Mouse (Mus musculus) gastrocnemius, postnatal 36 days (tissue): ENCODE measurements around the gene Stk25. TPM values are rescaled to one million over a fixed set of nuclear protein-coding genes. Genes with fewer than 3 reads are reported as not detected.
"Not testable (repeated sequence)": the region's sequence is repeated elsewhere in the genome, so short reads cannot be mapped to it uniquely, and the experiment has no call there.

Source experiments
- DNase-seq, 2 experiments: peaks; one replicate each; pipeline ENCODE4 v3.0.0; 2022
- intact Hi-C: fragments of 180-260 bp; cut with DNase I; formaldehyde crosslinking; loops from one replicate; pipeline ENCODE4 v1.15.1; 2025
- long read RNA-seq, 2 experiments: library from polyadenylated mRNA; stranded (forward); transcript quantifications; one replicate each; pipeline ENCODE4 v2.0.0; 2021
- total RNA-seq, 2 experiments: library from RNA; stranded (reverse); gene quantifications; 2 replicates each; pipeline ENCODE4 v1.2.3; 2021

Gene Stk25
- total RNA-seq = 10 to 100 TPM; 81.8 to 87.7 TPM
- long read RNA-seq, experiment 1, full-length matches to known transcripts = 51 of 64 reads
- long read RNA-seq, experiment 1, partial matches to known transcripts = 5 of 64 reads
- long read RNA-seq, experiment 1, other reads (novel, unspliced or antisense) = 8 of 64 reads
- long read RNA-seq, experiment 2, full-length matches to known transcripts = 63 of 75 reads
- long read RNA-seq, experiment 2, partial matches to known transcripts = 6 of 75 reads
- long read RNA-seq, experiment 2, other reads (novel, unspliced or antisense) = 6 of 75 reads

DNA sequence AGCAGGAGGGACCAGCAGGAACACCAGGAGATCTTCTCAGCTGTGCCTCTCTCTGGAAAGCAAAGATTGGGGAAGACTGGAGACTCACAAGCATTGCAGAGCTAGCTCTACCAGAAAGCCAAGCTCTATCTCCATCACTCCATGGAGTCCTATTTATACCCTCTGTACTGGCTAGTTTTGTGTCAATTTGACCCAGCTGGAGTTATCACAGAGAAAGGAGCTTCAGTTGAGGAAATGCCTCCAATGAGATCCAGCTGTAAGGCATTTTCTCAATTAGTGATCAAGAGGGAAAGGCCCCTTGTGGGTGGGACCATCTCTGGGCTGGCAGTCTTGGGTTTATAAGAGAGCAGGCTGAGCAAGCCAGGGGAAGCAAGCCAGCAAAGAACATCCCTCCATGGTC, at the start of gene Stk25:
Gene Stk25, minus strand, starts transcription at position 101 of the 400 bp plus-strand sequence.
- DNase-seq, intact Hi-C loops: not testable (repeated sequence)

GRCm38 (mm10) chr1:93705389-93705788, 46.9 kb upstream of the Stk25 start:
- intact Hi-C loops = no loop called here

GRCm38 (mm10) chr1:93704341-93704740, 45.9 kb upstream of the Stk25 start:
- intact Hi-C loops = no loop called here
- DNase-seq = no peak

More at GRCm38 (mm10) chr1:93705389-93705788, 46.9 kb upstream of the Stk25 start:
- DNase-seq = no peak

- DNase-seq = no peak
- intact Hi-C loops = no loop called here
These were observed 45.1 kb upstream of the Stk25 start for GRCm38 (mm10) chr1:93703472-93704048.

- intact Hi-C loops = no loop called here
- no peak for DNase-seq
These were observed 43.6 kb upstream of the Stk25 start for GRCm38 (mm10) chr1:93702106-93702505.

- DNase-seq = no peak
These were observed 40.7 kb upstream of the Stk25 start for GRCm38 (mm10) chr1:93699159-93699558.

GRCm38 (mm10) chr1:93697317-93697716, 38.9 kb upstream of the Stk25 start:
- intact Hi-C loops = no loop called here
- DNase-seq = no peak

More at GRCm38 (mm10) chr1:93699159-93699558, 40.7 kb upstream of the Stk25 start:
- intact Hi-C loops = no loop called here

DNA sequence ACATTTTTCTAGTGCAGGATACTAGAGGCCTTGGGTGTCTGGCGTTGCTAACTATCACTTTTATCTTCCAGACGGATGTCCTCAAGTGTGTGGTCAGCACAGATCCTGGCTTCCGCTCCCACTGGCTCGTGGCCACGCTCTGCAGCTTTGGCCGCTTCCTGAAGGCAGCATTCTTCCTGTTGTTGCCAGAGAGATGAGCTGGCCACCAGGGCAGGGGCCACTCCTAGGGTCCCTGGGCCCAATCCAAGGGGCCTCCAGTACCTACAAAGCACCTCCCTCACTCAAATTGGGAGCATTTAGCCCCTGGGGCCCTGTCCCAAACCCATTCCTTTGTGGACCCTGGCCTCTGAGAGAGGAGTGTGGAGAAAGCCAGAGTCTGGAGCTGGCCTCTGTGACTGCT, 36.5 kb upstream of the Stk25 start:
- intact Hi-C loops = no loop called here
- DNase-seq = peak; percentile 69 to 70

DNA sequence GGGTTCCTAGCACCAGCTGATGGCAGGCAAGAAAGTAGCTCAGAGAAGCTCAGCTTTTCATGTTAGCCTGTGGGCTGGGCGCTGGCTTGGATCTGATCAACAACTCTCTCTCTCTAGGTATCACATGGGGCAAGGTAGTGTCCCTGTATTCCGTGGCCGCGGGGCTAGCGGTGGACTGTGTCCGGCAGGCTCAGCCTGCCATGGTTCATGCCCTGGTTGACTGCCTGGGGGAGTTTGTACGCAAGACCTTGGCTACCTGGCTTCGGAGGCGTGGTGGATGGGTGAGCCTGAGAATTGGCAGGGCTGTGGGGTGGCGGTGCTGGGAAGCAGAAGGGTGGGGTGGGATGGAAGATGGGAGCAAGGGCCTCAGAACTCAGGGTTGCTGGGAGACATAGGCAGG, 35.5 kb upstream of the Stk25 start:
- intact Hi-C loops = no loop called here
- DNase-seq = no peak

- no peak for DNase-seq
- intact Hi-C loops = no loop called here
These were observed 35.0 kb upstream of the Stk25 start for GRCm38 (mm10) chr1:93693502-93693901.

DNA sequence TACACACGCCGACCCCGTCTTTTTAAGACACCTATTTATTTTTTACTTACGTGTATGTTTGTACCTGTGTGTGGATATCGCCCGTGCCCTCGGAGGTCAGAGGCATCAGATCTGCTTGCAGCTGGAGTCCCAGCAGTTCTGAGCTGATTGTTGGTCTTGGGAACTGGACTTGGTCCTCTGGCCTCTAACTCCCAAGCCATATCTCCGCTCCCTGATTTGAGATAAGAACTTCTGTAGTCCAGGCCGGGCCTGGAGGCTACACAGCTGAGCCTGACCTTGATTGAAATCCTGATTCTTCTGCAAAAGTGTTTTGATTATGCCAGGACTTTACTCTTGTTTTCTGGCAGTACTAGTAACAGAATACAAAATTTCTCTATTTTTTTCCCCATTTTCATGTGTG, 34.3 kb upstream of the Stk25 start:
- no peak for DNase-seq
- intact Hi-C loops = no loop called here

- intact Hi-C loops = no loop called here
- no peak for DNase-seq
These were observed 33.4 kb upstream of the Stk25 start for GRCm38 (mm10) chr1:93691786-93692357.

DNA sequence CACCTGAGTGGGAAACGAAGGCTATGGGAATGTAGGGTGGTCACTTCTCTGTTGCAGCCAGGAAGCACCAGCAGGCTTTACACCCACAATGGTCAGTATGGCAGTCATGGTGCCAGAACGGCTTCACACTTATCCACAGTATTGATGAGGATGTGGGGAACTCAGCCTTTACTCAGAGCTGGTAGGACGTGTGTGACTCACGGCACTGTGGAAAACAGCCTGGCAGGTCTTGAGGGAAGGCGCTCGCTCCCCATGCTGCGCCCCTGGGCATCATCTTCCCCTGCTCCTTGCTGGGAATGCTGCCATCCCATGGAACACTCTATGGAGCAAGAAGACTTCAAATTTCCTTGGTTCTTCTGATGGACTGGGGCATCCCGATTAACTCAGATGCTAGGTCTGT, 32.6 kb upstream of the Stk25 start:
- intact Hi-C loops = no loop called here
- no peak for DNase-seq

- no peak for DNase-seq
- intact Hi-C loops = no loop called here
These were observed 31.5 kb upstream of the Stk25 start for GRCm38 (mm10) chr1:93689901-93690496.

DNA sequence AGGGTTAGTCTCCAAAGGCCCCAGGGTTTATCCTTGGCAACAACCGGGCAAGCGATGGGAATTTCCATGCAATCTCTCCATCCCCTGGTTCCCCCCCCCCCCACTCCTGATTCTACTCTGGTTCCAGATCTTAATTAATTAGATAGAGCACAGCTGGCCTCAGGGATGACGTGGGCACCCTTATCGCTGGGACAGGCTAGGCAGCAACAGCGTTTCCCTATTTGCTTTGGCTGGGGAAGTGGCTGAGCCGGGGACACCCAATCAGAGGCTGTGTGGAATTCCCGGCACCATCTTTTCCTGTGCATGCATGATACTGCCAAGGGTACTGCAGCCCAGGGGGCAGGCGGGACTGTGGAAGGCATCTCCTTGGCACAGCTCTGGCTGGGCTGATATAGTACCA, 29.7 kb upstream of the Stk25 start:
- intact Hi-C loops = no loop called here
- no peak for DNase-seq

GRCm38 (mm10) chr1:93686961-93687320, 28.5 kb upstream of the Stk25 start:
- DNase-seq = no peak
- intact Hi-C loops = no loop called here

- intact Hi-C loops = no loop called here
- peak in 1 of 2 experiments; percentile 34 for DNase-seq
These were observed 27.9 kb upstream of the Stk25 start for GRCm38 (mm10) chr1:93686245-93686960.

DNA sequence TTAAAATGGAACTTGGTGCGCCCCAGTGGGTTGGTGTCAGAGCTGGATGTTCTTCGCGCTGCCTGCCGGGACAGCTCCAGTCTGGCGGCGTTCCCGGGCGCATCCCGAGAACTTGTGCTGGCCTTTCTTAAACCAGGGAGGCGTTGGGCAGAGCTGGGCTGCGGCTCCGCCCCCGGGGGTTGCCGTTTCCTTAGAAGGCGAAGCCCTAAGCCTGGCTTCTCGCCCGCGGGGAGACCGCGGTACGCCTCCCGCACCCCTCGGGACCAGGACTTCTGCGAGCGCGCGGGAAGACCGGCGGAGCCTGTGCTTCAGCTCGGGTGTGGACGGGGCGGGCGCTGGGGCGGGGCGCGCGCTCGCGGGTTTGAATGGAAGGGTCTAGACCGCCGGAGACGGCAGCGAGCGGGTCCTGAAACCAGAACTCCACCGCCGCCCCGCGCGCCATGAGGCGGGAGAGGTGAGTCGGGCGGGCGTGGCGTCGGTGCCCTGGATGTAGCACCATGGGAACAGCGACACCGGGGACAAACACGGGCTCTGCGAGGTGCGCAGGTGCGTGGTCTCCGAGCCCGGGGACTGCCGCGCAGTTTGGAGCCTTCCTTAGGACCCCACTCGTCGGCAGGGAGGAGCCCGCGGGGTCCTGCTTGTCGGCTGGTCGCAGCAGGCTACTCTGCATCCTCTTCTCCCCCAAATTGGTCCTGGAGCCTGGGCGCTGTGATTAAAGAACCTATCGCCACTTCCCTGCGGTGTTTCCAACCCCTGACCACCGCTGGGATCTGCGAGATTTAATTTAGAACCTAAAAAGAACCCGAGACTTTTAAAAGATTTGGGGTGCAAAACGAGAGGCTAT, 27.2 kb upstream of the Stk25 start, which contains the start of gene Bok:
Gene Bok, plus strand, starts transcription at position 260 of the 844 bp plus-strand sequence.
- intact Hi-C loops = no loop called here
- DNase-seq = peak; percentile 69 to 81

GRCm38 (mm10) chr1:93679889-93680568, 21.6 kb upstream of the Stk25 start:
- DNase-seq = peak; percentile 33
- intact Hi-C loops = no loop called here
